Mouse (Mus musculus): ENCODE results near the gene Tnk1.

The Tnk1 gene

GRCm38 (mm10) chr11:69837952-69838713 is 20.4 kb downstream of the Tnk1 start, which contains the start of gene Tmem256:
Tmem256 (plus strand) TSS chr11:69838514.
- DNase-seq (ENCODE audit: low spot score), result peak; percentile 99

- no peak for DNase-seq (ENCODE audit: low spot score)
Observed at GRCm38 (mm10) chr11:69837604-69837951, 21.0 kb downstream of the Tnk1 start, which contains the start of gene Nlgn2. Nlgn2 (minus strand) TSS chr11:69837784.

DNA sequence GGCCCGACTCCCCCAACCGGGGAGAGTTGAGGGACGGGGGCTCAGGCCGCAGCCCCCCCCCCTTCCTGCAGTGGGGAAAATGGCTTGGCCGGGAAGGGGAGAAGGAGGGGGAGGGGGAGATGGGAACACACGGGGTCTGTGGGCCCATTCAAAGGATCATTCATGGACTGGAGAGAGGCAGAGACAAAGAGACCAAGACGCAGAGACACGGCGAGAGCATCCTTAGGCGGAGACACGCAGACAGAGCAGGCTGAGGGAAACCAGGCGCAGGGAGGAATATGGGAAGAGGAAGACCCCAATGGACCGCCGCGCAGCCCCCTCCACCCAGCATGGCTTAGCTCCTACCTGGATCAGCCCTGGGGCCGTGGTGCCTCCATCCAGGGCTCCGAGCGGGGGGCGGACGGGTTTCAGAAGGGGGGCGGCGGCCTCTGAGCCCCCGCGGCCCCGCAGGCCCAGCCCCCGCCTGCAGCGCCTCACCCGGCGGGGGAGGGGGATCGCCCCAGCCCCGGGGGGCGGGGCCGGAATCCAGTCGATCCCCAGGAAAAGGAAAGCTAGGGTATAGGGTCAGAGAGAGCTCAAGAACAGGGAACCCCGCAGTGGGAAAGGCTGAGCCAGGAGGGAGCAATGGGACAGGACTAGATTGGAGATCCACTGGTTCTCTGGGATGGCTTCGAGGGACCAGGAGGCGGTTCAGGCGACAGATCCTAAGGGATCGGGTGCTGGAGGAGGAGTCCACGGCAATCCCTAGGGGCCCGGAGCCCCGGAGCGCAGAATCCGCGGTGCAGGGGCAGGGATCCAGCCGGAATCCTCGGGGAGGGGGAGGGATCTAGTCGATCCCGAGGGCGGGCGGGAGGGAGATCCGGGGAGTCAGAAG is 21.6 kb downstream of the Tnk1 start:
- peak; percentile 62 for DNase-seq (ENCODE audit: low spot score)

- DNase-seq (ENCODE audit: low spot score), result peak; percentile 18
Observed at GRCm38 (mm10) chr11:69835966-69836335, 22.6 kb downstream of the Tnk1 start.

DNA sequence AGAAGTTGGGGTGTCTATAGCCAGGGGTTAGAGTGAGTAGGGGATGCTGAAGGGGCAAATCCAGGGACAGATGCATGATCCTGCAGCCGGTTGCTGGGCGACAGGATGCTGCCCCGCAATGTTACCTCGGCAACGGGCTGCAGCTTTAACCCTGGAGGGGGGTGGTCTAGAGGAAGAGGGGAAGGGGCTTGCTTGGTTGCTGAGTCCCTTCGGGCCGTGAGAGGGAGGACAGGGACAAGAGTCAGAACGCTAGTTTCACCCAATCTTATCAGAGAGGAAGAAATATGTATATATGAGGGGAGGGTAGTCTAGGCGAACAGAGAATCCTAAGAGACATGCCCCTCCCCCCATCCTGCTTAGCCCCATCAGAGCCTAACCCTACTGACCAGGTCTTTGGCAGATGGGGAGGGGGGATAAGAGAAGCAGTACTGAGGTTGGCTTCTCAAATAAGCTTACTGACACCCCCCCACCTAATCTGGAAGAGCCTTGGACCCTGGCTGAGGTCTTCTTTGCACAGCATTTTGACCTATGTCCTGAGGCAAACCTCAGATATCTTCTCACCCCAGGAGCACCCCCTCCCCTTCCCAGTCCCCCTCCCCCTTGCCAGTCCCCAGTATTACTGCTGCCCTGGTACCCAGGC is 23.1 kb downstream of the Tnk1 start:
- peak; percentile 76 for DNase-seq (ENCODE audit: low spot score)

- peak; percentile 35 for DNase-seq (ENCODE audit: low spot score)
Observed at GRCm38 (mm10) chr11:69834001-69834549, 24.5 kb downstream of the Tnk1 start.

DNA sequence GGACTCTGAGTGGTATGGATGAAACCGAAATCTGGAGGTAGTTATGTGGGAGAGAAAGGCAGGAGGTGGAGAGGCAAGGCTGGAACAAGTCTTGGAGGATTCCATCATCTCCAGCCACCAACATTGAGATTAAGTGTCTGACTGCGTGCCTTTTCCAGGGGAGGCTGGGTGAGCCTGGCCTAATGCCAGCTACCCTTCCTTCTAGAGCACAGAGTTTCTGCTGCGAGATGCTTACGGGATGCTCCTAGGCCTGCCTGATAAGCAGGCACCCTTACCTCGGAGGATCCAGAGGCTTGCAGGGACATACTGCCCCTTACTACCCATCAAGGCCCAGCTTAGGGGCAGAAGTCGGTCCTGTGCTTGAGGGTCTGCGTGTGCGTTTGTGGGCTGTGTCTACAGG is 25.0 kb downstream of the Tnk1 start:
- no peak for DNase-seq (ENCODE audit: low spot score)

GRCm38 (mm10) chr11:69828832-69829231 is 29.7 kb downstream of the Tnk1 start:
- DNase-seq (ENCODE audit: low spot score), result no peak

- no peak for DNase-seq (ENCODE audit: low spot score)
Observed at GRCm38 (mm10) chr11:69823456-69823855, 35.1 kb downstream of the Tnk1 start.

DNA sequence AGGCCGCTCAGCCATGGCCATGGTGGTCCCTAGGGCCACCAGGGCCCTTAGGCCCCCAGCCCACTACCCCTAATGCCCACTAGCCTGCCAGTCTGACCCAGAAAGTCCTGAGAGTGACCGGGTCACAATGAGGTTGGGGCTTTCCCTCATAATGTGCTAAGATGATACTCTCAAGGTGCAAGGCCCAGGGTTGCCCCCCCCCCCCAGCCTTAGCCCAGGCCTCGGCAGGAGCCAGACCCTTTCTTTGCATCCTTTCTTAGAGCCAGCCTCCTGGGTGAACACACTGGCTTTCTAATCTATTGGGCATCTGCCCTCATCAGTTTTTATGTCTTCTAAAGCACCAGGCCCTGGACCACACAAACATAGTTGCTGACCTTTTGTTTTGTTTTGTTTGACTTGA is 36.5 kb downstream of the Tnk1 start, which contains the start of gene Spem1:
Gene Spem1 (minus strand): TSS at position 101 of the 400 bp plus-strand sequence.
- DNase-seq (ENCODE audit: low spot score), result no peak

DNA sequence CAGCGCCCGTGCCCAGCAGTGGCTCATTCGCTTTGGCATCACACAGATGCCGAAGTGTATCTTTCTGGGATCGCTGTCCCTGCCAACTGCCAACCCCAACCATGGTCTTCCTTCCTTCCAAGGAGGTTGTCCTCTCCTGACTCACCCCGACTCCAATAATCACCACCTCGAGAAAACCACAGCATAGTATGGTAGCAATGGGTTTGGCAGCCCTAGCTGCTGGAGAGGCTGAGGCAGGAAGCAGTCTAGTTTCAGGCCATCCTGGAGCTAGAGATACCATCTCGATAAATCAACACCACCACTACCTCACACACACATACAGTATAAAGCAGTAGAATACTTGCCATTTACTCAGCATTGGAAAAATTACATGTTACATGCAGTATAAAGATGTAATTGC is 39.7 kb downstream of the Tnk1 start:
- DNase-seq (ENCODE audit: low spot score), result no peak

- no peak for DNase-seq (ENCODE audit: low spot score)
Observed at GRCm38 (mm10) chr11:69818365-69818764, 40.2 kb downstream of the Tnk1 start, which contains the start of gene Spem2. Spem2 (minus strand) TSS chr11:69818465.

- DNase-seq (ENCODE audit: low spot score), result no peak
Observed at GRCm38 (mm10) chr11:69816520-69816919, 42.0 kb downstream of the Tnk1 start.

GRCm38 (mm10) chr11:69815155-69815554 is 43.4 kb downstream of the Tnk1 start, which contains the start of gene Gm39566:
Gm39566 (minus strand) TSS chr11:69815298.
- DNase-seq (ENCODE audit: low spot score), result no peak

GRCm38 (mm10) chr11:69810280-69810679 is 48.2 kb downstream of the Tnk1 start:
- DNase-seq (ENCODE audit: low spot score), result no peak

DNA sequence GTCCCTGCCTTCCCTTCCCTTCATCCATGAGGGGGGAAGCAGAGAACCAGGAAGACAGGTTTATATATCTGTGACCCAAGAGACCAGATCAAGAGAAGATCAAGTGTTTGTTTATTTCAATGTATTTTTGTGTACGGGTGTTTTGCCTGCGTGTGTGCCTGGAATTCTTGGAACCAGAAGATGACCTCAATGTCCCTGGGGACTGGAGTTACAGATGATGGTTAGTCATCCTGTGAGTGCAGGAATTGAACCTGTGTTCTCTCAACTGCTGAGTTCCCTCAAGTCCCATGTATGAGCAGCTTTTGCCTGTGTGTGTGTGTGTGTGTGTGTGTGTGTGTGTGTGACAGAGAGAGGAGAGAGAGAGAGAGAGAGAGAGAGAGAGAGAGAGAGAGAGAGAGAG is 50.9 kb downstream of the Tnk1 start:
- no peak for DNase-seq (ENCODE audit: low spot score)

DNA sequence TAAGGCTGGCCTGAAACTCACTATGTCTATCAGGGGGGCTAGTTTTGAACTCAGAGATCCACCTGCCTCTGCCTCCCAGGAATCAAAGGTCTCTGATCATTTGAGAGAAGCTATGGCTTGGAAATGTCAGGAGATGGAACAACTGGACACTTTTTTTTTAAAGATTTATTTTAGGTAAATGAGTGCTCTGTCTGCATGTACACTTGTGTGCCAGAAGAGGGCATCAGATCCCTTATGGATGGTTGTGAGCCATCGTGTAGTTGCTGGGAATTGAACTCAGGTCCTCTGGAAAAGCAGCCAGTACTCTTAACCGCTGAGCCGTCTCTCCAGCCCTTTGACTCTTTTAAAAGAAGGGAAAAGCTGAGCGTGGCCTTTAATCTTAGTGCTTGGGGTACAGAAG is 52.2 kb downstream of the Tnk1 start:
- no peak for DNase-seq (ENCODE audit: low spot score)

GRCm38 (mm10) chr11:69804972-69805909 is 53.3 kb downstream of the Tnk1 start, which contains the start of gene Tmem102:
Tmem102 (minus strand) TSS chr11:69805624.
- DNase-seq (ENCODE audit: low spot score), result peak; percentile 22

DNA sequence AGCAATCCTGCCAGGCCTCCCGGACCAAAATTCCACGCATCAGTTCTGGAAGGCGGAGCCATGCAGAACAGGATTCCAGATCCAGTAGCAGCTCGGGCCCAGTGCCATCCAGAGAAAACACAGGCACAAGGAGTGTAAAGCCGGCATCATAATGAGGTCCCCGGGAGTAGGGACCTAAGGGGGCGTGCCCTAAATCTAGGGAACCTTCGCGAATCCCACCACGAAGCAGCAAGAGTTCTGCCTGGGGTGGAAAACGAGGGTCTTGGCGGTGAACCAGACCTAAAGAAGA is 53.9 kb downstream of the Tnk1 start:
- DNase-seq (ENCODE audit: low spot score), result peak; percentile 26

- peak; percentile 80 for DNase-seq (ENCODE audit: low spot score)
Observed at GRCm38 (mm10) chr11:69803786-69804651, 54.5 kb downstream of the Tnk1 start.

All from embryo, embryonic 10.5 days (tissue).